Mouse (Mus musculus): ENCODE data around the gene Gnb4. TPM values are rescaled to one million over a fixed set of nuclear protein-coding genes. Genes with fewer than 3 reads are reported as not detected.

Gnb4 gene
- polyA plus RNA-seq, 1 experiment: 13.9 TPM

GRCm38 (mm10) chr3:32656398-32656994 lies 40.1 kb upstream of the Gnb4 start:
- H3K4me3 ChIP-seq (ENCODE audit: extremely low read depth, insufficient read depth, insufficient read length): no peak overlapping the region
- TF ChIP-seq CTCF (IDR thresholded peaks at IDR 0.05; ENCODE audit: extremely low read depth, insufficient read depth, insufficient read length, insufficient replicate concordance) (no peak), POLR2A (IDR thresholded peaks at IDR 0.05; ENCODE audit: low read depth, low read length) (no peak)
- H3K27ac ChIP-seq (ENCODE audit: insufficient read depth, low read length): no peak overlapping the region
- WGBS: 39% methylated on average over 10 of the region's 10 CpGs
- DNase-seq (ENCODE audit: low read depth in 1 of 2, low spot score in 2 of 2): no peak
- no peaks in the 10 kb centered on the region for H3K36me3 ChIP-seq (ENCODE audit: control insufficient read depth, insufficient read depth, low read length)
- no peaks in the 10 kb centered on the region for H3K4me1 ChIP-seq (ENCODE audit: control insufficient read depth, insufficient read depth, insufficient read length)
- no peaks in the 10 kb centered on the region for H3K27me3 ChIP-seq (ENCODE audit: control insufficient read depth, insufficient read depth, low read length)

- 37% methylated on average over 4 of the region's 4 CpGs for WGBS
- DNase-seq (ENCODE audit: low read depth in 1 of 2, low spot score in 2 of 2): no peak
- Histone ChIP-seq H3K4me1 (ENCODE audit: control insufficient read depth, insufficient read depth, insufficient read length) (no peaks in the 10 kb centered on the region), H3K27ac (ENCODE audit: insufficient read depth, low read length) (no peak overlapping the region), H3K4me3 (ENCODE audit: extremely low read depth, insufficient read depth, insufficient read length) (no peak overlapping the region), H3K27me3 (ENCODE audit: control insufficient read depth, insufficient read depth, low read length) (no peaks in the 10 kb centered on the region), H3K36me3 (ENCODE audit: control insufficient read depth, insufficient read depth, low read length) (no peaks in the 10 kb centered on the region)
- TF ChIP-seq POLR2A (IDR thresholded peaks at IDR 0.05; ENCODE audit: low read depth, low read length): no peak
- no peak for TF ChIP-seq CTCF (IDR thresholded peaks at IDR 0.05; ENCODE audit: extremely low read depth, insufficient read depth, insufficient read length, insufficient replicate concordance)
Observed at GRCm38 (mm10) chr3:32655994-32656393, 39.6 kb upstream of the Gnb4 start.

DNA sequence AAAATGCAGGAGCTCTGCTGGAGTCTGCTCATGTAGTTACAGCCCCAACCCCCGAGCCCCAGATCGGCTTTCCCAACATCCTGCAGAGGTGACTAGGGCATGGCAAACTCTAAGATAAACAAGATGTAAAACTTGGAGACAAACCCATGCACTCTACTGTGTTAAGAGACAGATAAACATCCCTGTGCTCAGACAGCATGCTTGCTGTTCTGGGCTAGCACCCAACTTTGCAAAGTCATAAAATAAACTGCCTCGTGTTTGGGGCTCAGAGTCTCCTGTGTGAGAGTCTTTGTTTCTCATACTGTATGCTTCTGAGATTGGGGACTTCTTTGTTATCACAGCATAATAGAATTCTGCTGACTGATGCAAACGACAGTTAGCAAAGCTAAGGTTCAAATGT lies 36.4 kb upstream of the Gnb4 start:
- no peaks in the 10 kb centered on the region for H3K27me3 ChIP-seq (ENCODE audit: control insufficient read depth, insufficient read depth, low read length)
- TF ChIP-seq POLR2A (IDR thresholded peaks at IDR 0.05; ENCODE audit: low read depth, low read length) (no peak), CTCF (IDR thresholded peaks at IDR 0.05; ENCODE audit: extremely low read depth, insufficient read depth, insufficient read length, insufficient replicate concordance) (no peak)
- no peaks in the 10 kb centered on the region for H3K4me1 ChIP-seq (ENCODE audit: control insufficient read depth, insufficient read depth, insufficient read length)
- WGBS: 83% methylated on average over 4 of the region's 4 CpGs
- H3K4me3 ChIP-seq (ENCODE audit: extremely low read depth, insufficient read depth, insufficient read length): no peak overlapping the region
- no peaks in the 10 kb centered on the region for H3K36me3 ChIP-seq (ENCODE audit: control insufficient read depth, insufficient read depth, low read length)
- DNase-seq (ENCODE audit: low read depth in 1 of 2, low spot score in 2 of 2): no peak
- H3K27ac ChIP-seq (ENCODE audit: insufficient read depth, low read length): no peak overlapping the region

DNA sequence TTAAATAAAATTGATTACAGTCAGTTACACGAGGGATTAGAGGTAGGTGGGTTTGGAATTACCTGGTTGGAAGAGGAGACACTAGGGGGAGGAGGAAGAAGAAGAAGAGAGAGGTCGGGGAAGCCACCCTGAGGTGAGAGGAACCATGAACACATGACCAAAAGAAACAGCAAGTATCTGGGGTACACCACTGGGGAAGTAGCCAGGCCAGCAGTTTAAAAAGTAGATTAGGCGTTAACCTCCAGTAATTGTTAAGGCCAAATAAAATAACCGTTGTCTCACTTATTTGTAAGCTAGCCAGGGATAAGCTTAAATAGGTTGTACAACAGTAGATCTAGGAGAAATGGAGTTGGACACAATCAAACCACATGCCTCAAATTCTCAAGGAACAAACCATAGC lies 32.9 kb upstream of the Gnb4 start:
- Histone ChIP-seq H3K4me3 (ENCODE audit: extremely low read depth, insufficient read depth, insufficient read length) (no peak overlapping the region), H3K36me3 (ENCODE audit: control insufficient read depth, insufficient read depth, low read length) (no peaks in the 10 kb centered on the region), H3K27me3 (ENCODE audit: control insufficient read depth, insufficient read depth, low read length) (no peaks in the 10 kb centered on the region), H3K27ac (ENCODE audit: insufficient read depth, low read length) (no peak overlapping the region), H3K4me1 (ENCODE audit: control insufficient read depth, insufficient read depth, insufficient read length) (no peaks in the 10 kb centered on the region)
- no peak for TF ChIP-seq CTCF (IDR thresholded peaks at IDR 0.05; ENCODE audit: extremely low read depth, insufficient read depth, insufficient read length, insufficient replicate concordance)
- no peak for TF ChIP-seq POLR2A (IDR thresholded peaks at IDR 0.05; ENCODE audit: low read depth, low read length)
- no peak for DNase-seq (ENCODE audit: low read depth in 1 of 2, low spot score in 2 of 2)
- WGBS: 70% methylated on average over 4 of the region's 4 CpGs

DNA sequence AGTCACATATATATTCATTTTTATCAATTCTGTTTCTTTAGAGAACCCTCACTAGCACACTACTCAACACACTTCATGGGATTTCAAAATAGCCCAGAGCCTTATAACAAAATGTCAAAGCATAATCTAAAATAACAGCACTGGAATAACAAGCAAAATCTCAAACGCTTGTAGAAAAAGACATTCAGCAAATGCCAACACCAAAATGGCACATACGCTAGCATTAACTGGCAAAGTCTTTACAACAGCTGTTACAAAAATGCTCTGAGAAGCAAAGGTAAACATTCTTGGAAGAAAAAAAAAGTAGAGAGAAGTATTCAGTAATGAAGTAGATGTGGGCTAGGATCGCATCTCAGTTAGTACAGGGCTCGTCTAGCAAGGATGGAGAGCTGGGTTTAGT lies 30.5 kb upstream of the Gnb4 start:
- H3K36me3 ChIP-seq (ENCODE audit: control insufficient read depth, insufficient read depth, low read length): no peaks in the 10 kb centered on the region
- no peaks in the 10 kb centered on the region for H3K27me3 ChIP-seq (ENCODE audit: control insufficient read depth, insufficient read depth, low read length)
- 92% methylated on average over 4 of the region's 4 CpGs for WGBS
- no peak overlapping the region for H3K4me3 ChIP-seq (ENCODE audit: extremely low read depth, insufficient read depth, insufficient read length)
- no peaks in the 10 kb centered on the region for H3K4me1 ChIP-seq (ENCODE audit: control insufficient read depth, insufficient read depth, insufficient read length)
- no peak overlapping the region for H3K27ac ChIP-seq (ENCODE audit: insufficient read depth, low read length)
- TF ChIP-seq CTCF (IDR thresholded peaks at IDR 0.05; ENCODE audit: extremely low read depth, insufficient read depth, insufficient read length, insufficient replicate concordance): no peak
- no peak for TF ChIP-seq POLR2A (IDR thresholded peaks at IDR 0.05; ENCODE audit: low read depth, low read length)
- DNase-seq (ENCODE audit: low read depth in 1 of 2, low spot score in 2 of 2): no peak

DNA sequence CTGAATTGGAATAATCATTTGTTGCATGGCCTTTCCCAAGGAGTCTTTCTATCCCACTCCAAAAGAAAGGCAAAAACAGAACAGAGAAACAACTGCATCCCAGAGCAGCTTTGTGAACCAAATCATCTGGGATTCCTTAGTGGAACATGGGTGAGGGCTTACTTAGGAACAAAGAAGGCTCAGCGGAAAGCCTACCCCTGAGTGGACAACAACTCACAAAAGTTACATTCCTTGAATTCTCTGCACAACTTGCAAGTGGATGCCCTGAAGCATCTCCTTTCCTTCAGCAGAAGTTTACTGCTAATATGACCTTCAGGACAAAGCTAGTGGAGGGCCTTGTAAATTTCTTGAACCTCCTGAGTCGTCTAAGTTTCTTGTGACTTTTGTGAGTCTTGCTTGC lies 28.4 kb upstream of the Gnb4 start:
- 90% methylated on average over 2 of the region's 2 CpGs for WGBS
- no peak for DNase-seq (ENCODE audit: low read depth in 1 of 2, low spot score in 2 of 2)
- Histone ChIP-seq H3K4me3 (ENCODE audit: extremely low read depth, insufficient read depth, insufficient read length) (no peak overlapping the region), H3K4me1 (ENCODE audit: control insufficient read depth, insufficient read depth, insufficient read length) (no peaks in the 10 kb centered on the region), H3K27me3 (ENCODE audit: control insufficient read depth, insufficient read depth, low read length) (no peaks in the 10 kb centered on the region), H3K27ac (ENCODE audit: insufficient read depth, low read length) (no peak overlapping the region), H3K36me3 (ENCODE audit: control insufficient read depth, insufficient read depth, low read length) (no peaks in the 10 kb centered on the region)
- TF ChIP-seq CTCF (IDR thresholded peaks at IDR 0.05; ENCODE audit: extremely low read depth, insufficient read depth, insufficient read length, insufficient replicate concordance) (no peak), POLR2A (IDR thresholded peaks at IDR 0.05; ENCODE audit: low read depth, low read length) (no peak)

DNA sequence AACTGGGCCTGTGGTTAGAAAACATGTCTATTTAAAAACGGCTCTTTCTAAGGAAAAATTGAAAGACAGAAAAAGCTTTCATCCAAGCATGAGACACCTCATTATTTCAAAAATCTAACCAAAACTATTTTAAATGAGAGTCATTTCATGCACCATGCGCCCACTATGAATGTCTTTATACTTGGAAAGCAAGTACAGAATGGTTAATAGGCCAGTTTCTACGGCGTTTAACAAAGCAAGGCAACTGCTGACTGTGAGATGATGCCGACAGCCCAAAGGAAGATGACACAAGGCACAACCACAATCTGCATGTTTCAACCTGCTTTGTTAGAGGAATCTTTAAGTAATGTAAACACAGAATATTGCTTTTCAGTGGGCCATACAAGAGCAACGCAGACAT lies 25.7 kb upstream of the Gnb4 start:
- no peak for DNase-seq (ENCODE audit: low read depth in 1 of 2, low spot score in 2 of 2)
- WGBS: 87% methylated on average over 6 of the region's 6 CpGs
- Histone ChIP-seq H3K4me3 (ENCODE audit: extremely low read depth, insufficient read depth, insufficient read length) (no peak overlapping the region), H3K27me3 (ENCODE audit: control insufficient read depth, insufficient read depth, low read length) (no peaks in the 10 kb centered on the region), H3K27ac (ENCODE audit: insufficient read depth, low read length) (no peak overlapping the region), H3K36me3 (ENCODE audit: control insufficient read depth, insufficient read depth, low read length) (no peaks in the 10 kb centered on the region), H3K4me1 (ENCODE audit: control insufficient read depth, insufficient read depth, insufficient read length) (no peaks in the 10 kb centered on the region)
- TF ChIP-seq CTCF (IDR thresholded peaks at IDR 0.05; ENCODE audit: extremely low read depth, insufficient read depth, insufficient read length, insufficient replicate concordance) (no peak), POLR2A (IDR thresholded peaks at IDR 0.05; ENCODE audit: low read depth, low read length) (no peak)
